Mouse (Mus musculus) midbrain, embryonic 15.5 days (tissue): ENCODE data around the gene Plxna2. TPM values are rescaled to one million over a fixed set of nuclear protein-coding genes. Genes with fewer than 3 reads are reported as not detected.

Source experiments
- ATAC-seq: fragments of 200-750 bp; cut with Nextera tagmentation; replicated peaks from 2 replicates; pipeline ENCODE4 v1.8.0; 2017; ENCODE audit warnings: moderate TSS enrichment
- H3K27ac ChIP-seq: fragments of 300-500 bp; sonication (generic); 2 replicates; pipeline ENCODE4 v1.5.1; 2015; ENCODE audit warnings: mild to moderate bottlenecking, inconsistent platforms
- H3K27me3 ChIP-seq: fragments of 300-500 bp; sonication (generic); replicated peaks from 2 replicates; pipeline ENCODE4 v1.6.1; 2015; ENCODE audit warnings: inconsistent platforms
- H3K36me3 ChIP-seq: fragments of 300-500 bp; sonication (generic); replicated peaks from 2 replicates; pipeline ENCODE4 v1.6.1; 2015; ENCODE audit warnings: inconsistent platforms
- H3K4me1 ChIP-seq: fragments of 300-500 bp; sonication (generic); 2 replicates; pipeline ENCODE4 v1.6.1; 2015; ENCODE audit warnings: inconsistent platforms
- H3K4me2 ChIP-seq: fragments of 300-500 bp; sonication (generic); 2 replicates; pipeline ENCODE4 v1.6.1; 2015; ENCODE audit warnings: inconsistent platforms, mild to moderate bottlenecking, moderate library complexity
- H3K4me3 ChIP-seq: fragments of 300-500 bp; sonication (generic); 2 replicates; pipeline ENCODE4 v1.5.1; 2015; ENCODE audit warnings: mild to moderate bottlenecking, inconsistent platforms
- H3K9ac ChIP-seq: fragments of 300-500 bp; sonication (generic); 2 replicates; pipeline ENCODE4 v1.6.1; 2015; ENCODE audit warnings: mild to moderate bottlenecking, inconsistent platforms
- H3K9me3 ChIP-seq: fragments of 300-500 bp; sonication (generic); 2 replicates; pipeline ENCODE4 v1.6.1; 2016; ENCODE audit warnings: inconsistent platforms
- WGBS: fragments of 180-500 bp; shearing (Covaris S2); methylation state at CpG from one replicate; pipeline ENCODE4 v1.1.7; 2015; ENCODE audit warnings: mixed read lengths; 5-methylcytosine and 5-hydroxymethylcytosine counted together
- polyA plus RNA-seq: library from polyadenylated mRNA; unstranded; fragments of >200 nt; fragmentation: Nextera tagmentation; extraction: Ambion mirVana; gene quantifications from 2 replicates; pipeline ENCODE4 v1.2.1, GENCODE M21; 2015

The Plxna2 gene
- polyA plus RNA-seq, 1 experiment from 2014 or later = 22.4 TPM

DNA sequence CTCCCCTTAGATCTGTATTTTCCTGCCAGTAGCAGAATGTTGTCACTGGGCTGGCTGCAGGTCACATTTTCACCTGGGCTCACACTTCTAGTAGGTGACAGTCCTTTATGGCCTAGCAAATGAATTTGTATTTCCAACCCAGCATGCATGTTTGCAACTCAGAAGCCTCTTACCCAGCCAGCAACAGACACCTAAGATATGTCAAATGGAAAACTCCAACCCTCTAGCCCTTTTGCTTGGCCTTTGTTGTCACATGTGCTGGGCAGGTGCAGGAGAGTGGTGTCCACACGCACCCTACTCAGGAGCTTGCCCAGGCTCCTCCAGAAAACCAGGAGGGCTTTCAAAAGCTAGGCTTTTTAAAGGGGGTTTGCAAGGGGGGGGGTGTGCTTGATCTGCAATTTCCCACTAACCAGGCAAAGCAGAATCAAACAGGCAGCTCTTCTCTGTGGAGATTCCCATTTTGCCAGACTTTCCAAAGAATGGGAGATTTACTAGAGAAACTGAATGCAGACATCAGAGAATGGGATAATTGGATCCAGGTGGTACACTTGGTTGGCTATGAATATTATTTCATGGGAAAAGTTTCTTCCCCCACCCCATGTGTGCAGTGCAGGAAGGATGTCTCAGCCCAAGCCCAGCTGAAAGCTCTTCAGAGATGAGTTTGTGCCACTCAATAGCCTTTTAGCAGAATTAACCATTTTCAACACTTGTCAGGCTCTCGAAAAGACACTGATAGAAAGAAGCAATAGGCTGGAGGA lies 127.3 kb downstream of the Plxna2 start:
- no peak overlapping the region for H3K9ac ChIP-seq
- ATAC-seq = no peak
- WGBS = 77% methylated on average over 2 of the region's 2 CpGs
- H3K4me3 ChIP-seq = no peak overlapping the region
- H3K4me1 ChIP-seq = peaks cover 20% of the 10 kb centered on the region
- H3K27me3 ChIP-seq = no peaks in the 10 kb centered on the region
- H3K36me3 ChIP-seq = no peaks in the 10 kb centered on the region
- H3K4me2 ChIP-seq = no peak overlapping the region
- H3K9me3 ChIP-seq = no peaks in the 10 kb centered on the region
- 0 out of 2 replicates have a peak overlapping the region, but pooled peaks have one; percentile 15 for H3K27ac ChIP-seq

DNA sequence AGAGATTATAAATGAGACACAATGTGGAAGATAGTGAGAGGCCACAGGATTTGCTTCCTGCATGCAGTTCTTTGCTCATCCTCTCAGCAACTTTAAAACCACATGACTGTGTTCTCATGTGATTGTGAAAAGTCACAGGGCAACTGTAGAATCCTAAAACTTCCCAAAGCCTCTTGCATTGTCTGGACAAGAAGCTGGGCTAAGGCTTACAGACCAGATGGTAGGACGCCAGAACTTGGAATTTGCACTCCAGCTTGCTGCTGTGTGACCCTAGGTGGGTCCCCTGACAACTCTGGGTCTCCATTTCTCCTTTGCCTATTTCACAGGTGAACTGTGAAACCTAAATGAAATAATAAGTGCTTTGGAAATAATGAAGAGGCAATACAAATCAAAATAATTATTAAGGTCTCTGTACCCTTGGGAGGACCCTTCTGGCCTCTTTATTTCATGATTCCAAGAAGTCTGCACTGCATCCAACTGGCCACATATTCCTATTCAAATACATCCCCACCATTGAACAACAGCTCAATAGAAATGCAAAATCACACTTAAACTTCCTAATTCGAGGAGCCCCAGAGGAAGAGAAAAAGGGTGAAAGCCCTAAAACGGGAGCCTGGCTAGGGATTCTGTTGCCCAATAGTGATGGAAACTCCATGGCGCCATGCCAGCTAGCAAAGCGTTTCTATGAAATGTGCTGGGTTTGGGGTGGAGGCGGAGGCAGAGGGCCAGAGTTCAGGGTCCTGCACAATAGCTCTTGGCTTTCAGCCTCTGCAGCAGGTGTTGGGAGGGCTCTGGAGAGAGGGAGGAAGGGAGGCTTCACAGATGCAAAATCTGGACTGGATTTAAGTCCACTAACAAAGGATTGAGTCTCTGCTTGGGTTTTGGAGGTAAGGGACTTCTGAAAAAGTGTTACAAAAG lies 128.6 kb downstream of the Plxna2 start:
- no peak overlapping the region for H3K4me3 ChIP-seq
- WGBS = 18% methylated on average over 6 of the region's 6 CpGs
- peaks cover 8% of the 10 kb centered on the region for H3K36me3 ChIP-seq
- peak overlapping the region; percentile 67 for H3K27ac ChIP-seq
- no peaks in the 10 kb centered on the region for H3K9me3 ChIP-seq
- no peak overlapping the region for H3K4me2 ChIP-seq
- H3K9ac ChIP-seq = no peak overlapping the region
- peaks cover 20% of the 10 kb centered on the region for H3K4me1 ChIP-seq
- ATAC-seq = peak; percentile 87
- H3K27me3 ChIP-seq = no peaks in the 10 kb centered on the region

DNA sequence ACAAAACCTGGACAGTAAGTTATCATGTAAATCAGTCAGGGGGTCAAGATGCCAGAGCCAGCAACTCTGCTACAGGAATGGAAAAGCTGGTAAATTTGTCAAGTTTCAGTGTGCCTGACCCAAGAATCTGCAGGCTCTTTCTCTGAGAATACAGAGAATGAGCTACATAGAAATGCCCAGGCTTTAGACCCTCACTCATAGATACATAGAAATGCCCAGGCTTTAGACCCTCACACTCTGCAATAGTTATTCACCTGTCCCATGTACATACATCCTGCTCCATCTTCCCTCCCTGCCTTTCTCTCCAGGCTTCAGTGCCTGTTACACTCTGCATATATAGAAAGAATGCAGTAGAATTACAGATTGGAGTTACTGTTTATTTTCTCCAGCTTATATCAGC lies 129.2 kb downstream of the Plxna2 start:
- Histone ChIP-seq H3K27me3 (no peaks in the 10 kb centered on the region), H3K4me3 (no peak overlapping the region), H3K4me2 (no peak overlapping the region), H3K27ac (peak overlapping the region; percentile 31), H3K9ac (no peak overlapping the region), H3K4me1 (peaks cover 20% of the 10 kb centered on the region), H3K9me3 (no peaks in the 10 kb centered on the region), H3K36me3 (peaks cover 8% of the 10 kb centered on the region)
- no peak; the same call in 1 of the 2 replicates for ATAC-seq

DNA sequence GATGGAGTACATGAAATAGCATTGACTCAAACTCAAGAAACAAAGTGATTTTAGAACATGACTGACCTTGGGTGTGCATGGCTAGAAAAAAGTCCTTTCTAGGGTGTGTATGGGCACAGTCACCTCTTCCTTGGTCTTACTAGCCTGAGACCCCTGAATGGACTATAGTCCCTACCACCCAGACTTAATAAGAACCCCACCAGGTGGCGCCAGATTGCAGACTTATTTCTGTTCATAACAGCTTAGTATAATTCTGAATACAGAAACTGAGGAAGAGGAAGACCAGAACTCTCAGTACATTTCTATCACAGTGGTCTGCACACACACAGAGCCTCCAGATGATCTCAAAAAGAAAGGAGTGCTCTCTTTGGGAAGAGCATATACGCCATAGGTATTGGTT lies 135.2 kb downstream of the Plxna2 start:
- Histone ChIP-seq H3K4me1 (no peaks in the 10 kb centered on the region), H3K27me3 (no peaks in the 10 kb centered on the region), H3K9me3 (no peaks in the 10 kb centered on the region), H3K9ac (no peak overlapping the region), H3K27ac (no peak overlapping the region), H3K4me2 (no peak overlapping the region), H3K36me3 (peaks cover 8% of the 10 kb centered on the region), H3K4me3 (no peak overlapping the region)
- 52% methylated on average over 2 of the region's 2 CpGs for WGBS
- ATAC-seq = no peak

DNA sequence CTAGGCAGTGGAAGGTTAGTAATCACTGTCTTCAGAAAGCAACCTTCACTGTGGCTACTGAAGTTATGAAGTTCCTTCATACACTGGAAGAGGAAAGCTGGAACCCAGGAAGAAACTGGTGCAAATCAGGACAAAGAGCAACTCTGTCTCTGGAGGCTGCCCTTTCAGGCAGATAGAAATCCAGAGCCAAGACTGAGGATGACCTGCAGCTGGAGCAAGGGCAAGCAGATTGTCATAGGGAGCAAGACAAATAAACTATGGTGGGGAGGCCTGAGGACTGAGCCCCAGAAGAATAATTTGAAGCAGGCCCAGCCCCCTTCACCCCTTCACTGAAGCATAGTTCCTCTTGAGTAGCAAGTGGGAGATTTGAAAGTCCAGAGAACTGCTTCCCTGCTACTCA lies 138.0 kb downstream of the Plxna2 start:
- Histone ChIP-seq H3K27me3 (no peaks in the 10 kb centered on the region), H3K4me1 (no peaks in the 10 kb centered on the region), H3K4me3 (no peak overlapping the region), H3K36me3 (peaks cover 10% of the 10 kb centered on the region), H3K4me2 (no peak overlapping the region), H3K27ac (no peak overlapping the region), H3K9me3 (no peaks in the 10 kb centered on the region), H3K9ac (no peak overlapping the region)
- no peak for ATAC-seq

DNA sequence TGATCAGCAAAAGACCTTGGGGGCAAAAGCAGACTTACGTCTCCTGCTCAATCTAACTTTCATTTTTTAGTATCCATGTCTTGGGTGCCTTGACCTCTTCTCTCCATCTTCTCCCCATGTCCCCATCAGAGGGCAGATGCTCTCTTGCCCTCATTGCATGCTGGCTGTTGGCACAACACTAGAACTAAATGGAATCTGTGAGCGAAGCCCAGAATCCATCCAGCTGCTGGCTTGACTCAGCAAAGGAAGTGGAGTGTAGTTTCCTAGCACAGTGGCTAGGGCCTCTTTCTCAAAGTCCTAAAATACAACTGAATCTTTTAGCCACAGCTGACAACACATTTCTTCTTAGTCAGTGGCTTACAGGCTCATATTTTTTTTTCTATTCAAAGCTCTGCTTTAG lies 138.4 kb downstream of the Plxna2 start:
- Histone ChIP-seq H3K27ac (no peak overlapping the region), H3K9me3 (no peaks in the 10 kb centered on the region), H3K4me1 (no peaks in the 10 kb centered on the region), H3K9ac (no peak overlapping the region), H3K27me3 (no peaks in the 10 kb centered on the region), H3K4me3 (no peak overlapping the region), H3K36me3 (peaks cover 6% of the 10 kb centered on the region; the same call in 1 of the 2 replicates), H3K4me2 (no peak overlapping the region)
- ATAC-seq = no peak
- WGBS = 77% methylated on average over 2 of the region's 2 CpGs

DNA sequence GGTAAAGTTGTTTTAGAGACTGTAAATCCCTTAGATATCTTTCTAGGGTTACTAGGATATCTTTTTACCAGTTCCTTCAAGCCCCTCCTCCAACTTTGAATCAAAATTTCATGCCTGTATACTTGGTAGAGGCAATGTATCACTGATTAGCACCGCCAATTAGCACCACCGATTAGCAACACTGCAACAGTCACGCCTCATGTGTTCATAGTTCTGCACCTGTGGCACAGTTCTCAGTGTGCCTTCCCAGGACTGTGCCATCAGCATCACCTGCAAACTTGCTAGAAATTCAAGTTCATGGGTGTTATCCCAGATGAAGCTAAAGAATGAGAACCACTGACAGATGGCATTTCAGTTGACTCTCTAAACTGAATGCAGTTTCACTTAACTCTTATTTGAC lies 138.8 kb downstream of the Plxna2 start:
- no peak for ATAC-seq
- H3K9me3 ChIP-seq = no peaks in the 10 kb centered on the region
- WGBS = 80% methylated on average over 3 of the region's 3 CpGs
- H3K27ac ChIP-seq = no peak overlapping the region
- no peaks in the 10 kb centered on the region for H3K4me1 ChIP-seq
- H3K4me3 ChIP-seq = no peak overlapping the region
- H3K27me3 ChIP-seq = no peaks in the 10 kb centered on the region
- no peak overlapping the region for H3K9ac ChIP-seq
- H3K36me3 ChIP-seq = 0 out of 2 replicates have a peak, but pooled peaks cover 5% of the 10 kb centered on the region
- no peak overlapping the region for H3K4me2 ChIP-seq

DNA sequence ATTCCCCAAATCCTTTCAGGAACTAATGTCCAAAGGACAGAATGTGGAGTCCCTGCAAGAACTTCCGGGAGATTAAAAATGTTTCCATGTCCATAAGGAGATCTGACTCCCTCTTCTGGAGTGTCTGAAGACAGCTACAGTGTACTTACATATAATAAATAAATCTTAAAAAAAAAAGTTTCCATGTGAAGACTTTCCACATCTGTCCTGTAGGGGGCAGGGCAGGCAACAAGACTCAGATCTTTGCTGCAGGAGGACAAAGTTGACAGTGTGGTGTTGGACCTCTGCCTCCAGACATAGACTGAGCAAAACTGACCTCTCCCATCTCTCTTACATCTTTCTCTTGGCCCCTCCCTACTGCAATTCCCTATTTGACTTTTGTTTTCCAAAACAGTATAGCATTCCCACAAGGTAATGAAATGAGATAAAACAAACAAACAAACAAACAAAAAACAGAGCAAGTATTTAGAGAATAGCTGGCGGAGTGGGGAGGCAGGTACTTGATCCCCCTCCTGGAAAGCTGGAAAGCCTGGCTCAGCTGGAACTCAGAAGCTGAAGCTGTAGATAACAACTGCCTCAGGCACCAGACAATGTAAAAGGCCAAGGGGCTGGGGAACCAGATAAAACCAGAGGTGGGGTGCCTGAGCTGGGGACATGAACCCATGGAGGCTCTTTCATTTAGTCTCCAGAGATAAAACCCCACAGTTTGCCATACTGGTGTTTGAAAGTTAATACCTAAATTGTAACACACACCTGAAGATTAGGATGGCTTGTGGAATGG lies 143.6 kb downstream of the Plxna2 start:
- Histone ChIP-seq H3K4me1 (no peaks in the 10 kb centered on the region), H3K36me3 (peaks cover 17% of the 10 kb centered on the region; the same call in 1 of the 2 replicates), H3K27ac (no peak overlapping the region), H3K9me3 (no peaks in the 10 kb centered on the region), H3K9ac (no peak overlapping the region), H3K27me3 (no peaks in the 10 kb centered on the region), H3K4me2 (no peak overlapping the region), H3K4me3 (no peak overlapping the region)
- ATAC-seq = no peak
- 81% methylated on average over 2 of the region's 2 CpGs for WGBS

DNA sequence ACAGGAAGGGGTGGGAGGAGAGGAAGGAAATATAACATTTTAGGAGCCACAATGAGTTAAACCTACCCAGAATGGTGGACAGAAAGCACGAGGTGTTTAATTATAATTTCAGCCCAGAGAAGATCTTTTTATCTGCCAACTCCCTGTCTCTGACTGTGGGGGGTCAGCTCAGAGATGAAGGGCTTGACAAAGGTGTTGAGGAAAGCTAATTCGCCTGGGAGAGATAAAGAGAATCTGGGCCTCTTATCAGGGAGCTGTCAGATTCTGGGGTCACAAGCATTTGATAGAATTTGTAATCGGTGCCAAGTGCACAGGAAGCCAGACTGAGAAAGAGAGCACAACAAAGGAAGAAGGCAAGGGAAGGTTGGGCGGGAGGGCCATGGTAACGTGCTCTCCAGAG lies 144.9 kb downstream of the Plxna2 start:
- Histone ChIP-seq H3K9ac (no peak overlapping the region), H3K9me3 (no peaks in the 10 kb centered on the region), H3K36me3 (peaks cover 23% of the 10 kb centered on the region; the same call in 1 of the 2 replicates), H3K4me1 (no peaks in the 10 kb centered on the region), H3K27ac (no peak overlapping the region), H3K4me2 (no peak overlapping the region), H3K4me3 (no peak overlapping the region), H3K27me3 (no peaks in the 10 kb centered on the region)
- WGBS = 46% methylated on average over 5 of the region's 5 CpGs
- no peak for ATAC-seq

DNA sequence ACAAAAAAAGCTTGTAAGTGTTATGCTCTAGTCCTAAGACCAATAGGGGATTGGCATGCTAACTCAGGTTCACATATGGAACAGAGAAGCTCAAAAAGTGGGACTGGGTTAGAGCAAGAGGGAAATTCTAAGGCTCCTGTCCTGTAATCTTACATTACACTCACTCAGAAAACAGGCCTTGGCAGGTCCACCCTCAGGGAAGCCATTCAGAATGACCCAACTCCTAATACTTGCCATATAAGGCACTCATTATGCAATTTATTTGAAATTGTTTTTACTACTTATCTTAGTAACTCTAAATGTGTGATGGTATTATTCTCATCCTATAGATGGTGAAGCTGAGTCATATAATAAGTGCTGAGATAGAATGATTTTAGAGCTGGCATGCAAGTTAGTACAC lies 146.9 kb downstream of the Plxna2 start:
- peaks cover 18% of the 10 kb centered on the region; the same call in 1 of the 2 replicates for H3K36me3 ChIP-seq
- no peaks in the 10 kb centered on the region for H3K9me3 ChIP-seq
- H3K27me3 ChIP-seq = no peaks in the 10 kb centered on the region
- ATAC-seq = no peak
- H3K4me1 ChIP-seq = no peaks in the 10 kb centered on the region
- H3K4me3 ChIP-seq = no peak overlapping the region
- no peak overlapping the region for H3K27ac ChIP-seq
- no peak overlapping the region for H3K9ac ChIP-seq
- H3K4me2 ChIP-seq = no peak overlapping the region

DNA sequence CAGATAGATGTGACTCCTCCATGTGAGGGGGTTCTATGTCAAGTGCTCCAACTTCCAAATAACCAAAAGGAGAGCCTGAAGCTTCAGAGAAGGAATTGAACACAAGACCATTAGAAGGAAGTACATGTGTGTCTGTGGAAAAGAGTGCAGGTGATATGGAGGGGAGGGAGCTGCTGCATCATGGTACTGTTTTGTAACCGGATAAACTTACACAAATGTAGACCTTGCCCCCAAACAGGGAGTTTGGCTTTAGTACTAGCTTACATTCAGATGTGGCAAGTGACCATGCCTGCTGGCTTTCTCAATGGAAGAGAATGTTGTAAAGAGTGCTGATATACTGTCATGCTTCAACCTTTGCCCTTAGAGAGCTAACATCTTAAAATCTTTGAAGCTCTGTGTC lies 150.8 kb downstream of the Plxna2 start:
- Histone ChIP-seq H3K9ac (no peak overlapping the region), H3K36me3 (peaks cover 18% of the 10 kb centered on the region; the same call in 1 of the 2 replicates), H3K4me2 (no peak overlapping the region), H3K4me3 (no peak overlapping the region), H3K27me3 (no peaks in the 10 kb centered on the region), H3K4me1 (no peaks in the 10 kb centered on the region), H3K27ac (no peak overlapping the region), H3K9me3 (no peaks in the 10 kb centered on the region)
- 88% methylated on average over 1 of the region's 1 CpGs for WGBS
- no peak for ATAC-seq

DNA sequence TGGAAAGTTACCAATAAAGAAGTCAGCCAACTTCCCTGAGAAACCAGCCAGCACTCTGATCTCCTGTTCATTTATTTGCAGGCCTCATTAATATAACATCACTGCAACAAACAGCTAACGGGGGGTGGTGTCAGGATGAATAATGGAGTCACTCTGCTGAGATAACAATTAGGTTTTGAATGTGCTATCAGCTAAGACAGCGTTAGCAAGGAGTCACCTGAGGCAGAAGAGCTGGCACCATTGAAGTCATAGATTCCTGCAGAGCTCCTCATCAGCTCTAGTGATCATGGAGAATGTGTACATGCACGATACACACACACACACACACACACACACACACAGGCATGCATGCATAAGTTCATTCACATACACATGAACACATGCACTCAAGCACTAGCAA lies 154.0 kb downstream of the Plxna2 start:
- Histone ChIP-seq H3K9ac (no peak overlapping the region), H3K36me3 (0 out of 2 replicates have a peak, but pooled peaks cover 4% of the 10 kb centered on the region), H3K9me3 (no peaks in the 10 kb centered on the region), H3K27ac (no peak overlapping the region), H3K4me3 (no peak overlapping the region), H3K27me3 (no peaks in the 10 kb centered on the region), H3K4me1 (no peaks in the 10 kb centered on the region), H3K4me2 (no peak overlapping the region)
- 52% methylated on average over 3 of the region's 3 CpGs for WGBS
- ATAC-seq = no peak
